Mouse (Mus musculus) lung, embryonic 14.5 days (tissue): ENCODE data around the gene Kidins220. TPM values are rescaled to one million over a fixed set of nuclear protein-coding genes. Genes with fewer than 3 reads are reported as not detected.

Experiments used
- ATAC-seq: fragments of 200-750 bp; cut with Nextera tagmentation; 2 replicates; pipeline ENCODE4 v1.8.0; 2017; ENCODE audit warnings: mild to moderate bottlenecking, moderate TSS enrichment, moderate library complexity; ENCODE audit not compliant: insufficient read depth
- DNase-seq: peaks from one replicate; pipeline ENCODE4 v3.0.0-alpha.2; 2015
- H3K27ac ChIP-seq: fragments of 300-500 bp; sonication (generic); 2 replicates; pipeline ENCODE4 v1.5.1; 2014; ENCODE audit warnings: low read depth, mild to moderate bottlenecking, moderate library complexity
- H3K27me3 ChIP-seq: fragments of 300-500 bp; sonication (generic); 2 replicates; pipeline ENCODE4 v1.6.1; 2014; ENCODE audit warnings: low read length, control low read depth; ENCODE audit not compliant: insufficient read depth
- H3K36me3 ChIP-seq: fragments of 300-500 bp; sonication (generic); 2 replicates; pipeline ENCODE4 v1.6.1; 2014; ENCODE audit warnings: control low read depth; ENCODE audit not compliant: insufficient read depth
- H3K4me1 ChIP-seq: fragments of 300-500 bp; sonication (generic); 2 replicates; pipeline ENCODE4 v1.6.1; 2014; ENCODE audit warnings: antibody characterized with exemption, control low read depth; ENCODE audit not compliant: insufficient read depth
- H3K4me2 ChIP-seq: fragments of 300-500 bp; sonication (generic); 2 replicates; pipeline ENCODE4 v1.6.1; 2014; ENCODE audit warnings: mild to moderate bottlenecking
- H3K4me3 ChIP-seq: fragments of 300-500 bp; sonication (generic); 2 replicates; pipeline ENCODE4 v1.5.1; 2014; ENCODE audit warnings: low read depth, low read length
- H3K9ac ChIP-seq: fragments of 300-500 bp; sonication (generic); 2 replicates; pipeline ENCODE4 v1.6.1; 2014
- H3K9me3 ChIP-seq: fragments of 300-500 bp; sonication (generic); 2 replicates; pipeline ENCODE4 v1.6.1; 2016; ENCODE audit warnings: low read depth, low read length, control low read depth
- CTCF ChIP-seq: IDR thresholded peaks from 2 replicates; pipeline ENCODE4 v1.5.1; 2016; ENCODE audit warnings: antibody characterized with exemption, low read depth
- WGBS: fragments of 180-500 bp; shearing (Covaris S2); extraction: QIAGEN DNeasy Blood & Tissue Kit; methylation state at CpG from one replicate; pipeline ENCODE4 v1.1.7; 2014; 5-methylcytosine and 5-hydroxymethylcytosine counted together
- polyA plus RNA-seq: library from polyadenylated mRNA; unstranded; fragments of >200 nt; fragmentation: Nextera tagmentation; extraction: Ambion mirVana; gene quantifications from 2 replicates; pipeline ENCODE4 v1.2.1, GENCODE M21; 2014

Gene Kidins220
- polyA plus RNA-seq, 1 experiment from 2014 or later, result 25.7 TPM

- H3K36me3 ChIP-seq, result peaks cover 86% of the 10 kb centered on the region
- no peak for TF ChIP-seq CTCF
- WGBS, result 44% methylated on average over 15 of the region's 15 CpGs
- H3K4me1 ChIP-seq, result no peaks in the 10 kb centered on the region
- H3K9me3 ChIP-seq, result no peaks in the 10 kb centered on the region
- H3K4me2 ChIP-seq, result no peak overlapping the region
- H3K27me3 ChIP-seq, result no peaks in the 10 kb centered on the region
- no peak overlapping the region for H3K27ac ChIP-seq
- ATAC-seq (peak; percentile 65), DNase-seq (peak; percentile 13)
- no peak overlapping the region for H3K4me3 ChIP-seq
- H3K9ac ChIP-seq, result no peak overlapping the region
Measured at GRCm38 (mm10) chr12:25011733-25012367, 37.1 kb downstream of the Kidins220 start.

GRCm38 (mm10) chr12:25012555-25013540 is 38.1 kb downstream of the Kidins220 start:
- H3K27ac ChIP-seq, result no peak overlapping the region
- H3K4me3 ChIP-seq, result no peak overlapping the region
- no peak overlapping the region for H3K4me2 ChIP-seq
- H3K9ac ChIP-seq, result no peak overlapping the region
- no peaks in the 10 kb centered on the region for H3K27me3 ChIP-seq
- no peak for TF ChIP-seq CTCF
- peaks cover 87% of the 10 kb centered on the region for H3K36me3 ChIP-seq
- no peaks in the 10 kb centered on the region for H3K9me3 ChIP-seq
- no peaks in the 10 kb centered on the region for H3K4me1 ChIP-seq
- DNase-seq (no peak), ATAC-seq (no peak)
- 65% methylated on average over 13 of the region's 13 CpGs for WGBS

- Histone ChIP-seq H3K9ac (no peak overlapping the region), H3K27me3 (no peaks in the 10 kb centered on the region), H3K4me1 (no peaks in the 10 kb centered on the region), H3K36me3 (peaks cover 89% of the 10 kb centered on the region), H3K4me3 (no peak overlapping the region), H3K27ac (no peak overlapping the region), H3K4me2 (no peak overlapping the region), H3K9me3 (no peaks in the 10 kb centered on the region)
- ATAC-seq (no peak), DNase-seq (no peak)
- 90% methylated on average over 5 of the region's 5 CpGs for WGBS
- TF ChIP-seq CTCF, result no peak
Measured at GRCm38 (mm10) chr12:25014307-25014927, 39.7 kb downstream of the Kidins220 start.

GRCm38 (mm10) chr12:25014938-25015337 is 40.2 kb downstream of the Kidins220 start:
- WGBS, result 91% methylated on average over 7 of the region's 7 CpGs
- Histone ChIP-seq H3K27me3 (no peaks in the 10 kb centered on the region), H3K9ac (no peak overlapping the region), H3K27ac (no peak overlapping the region), H3K9me3 (no peaks in the 10 kb centered on the region), H3K4me1 (no peaks in the 10 kb centered on the region), H3K36me3 (peaks cover 88% of the 10 kb centered on the region), H3K4me2 (no peak overlapping the region), H3K4me3 (no peak overlapping the region)
- TF ChIP-seq CTCF, result no peak
- ATAC-seq (no peak), DNase-seq (no peak)

- peaks cover 81% of the 10 kb centered on the region for H3K36me3 ChIP-seq
- H3K4me2 ChIP-seq, result no peak overlapping the region
- H3K4me3 ChIP-seq, result no peak overlapping the region
- no peaks in the 10 kb centered on the region for H3K27me3 ChIP-seq
- TF ChIP-seq CTCF, result no peak
- ATAC-seq (no peak), DNase-seq (no peak)
- 89% methylated on average over 4 of the region's 4 CpGs for WGBS
- H3K9me3 ChIP-seq, result no peaks in the 10 kb centered on the region
- no peak overlapping the region for H3K9ac ChIP-seq
- H3K27ac ChIP-seq, result no peak overlapping the region
- no peaks in the 10 kb centered on the region for H3K4me1 ChIP-seq
Measured at GRCm38 (mm10) chr12:25016995-25017394, 42.3 kb downstream of the Kidins220 start.

GRCm38 (mm10) chr12:25021057-25021456 is 46.3 kb downstream of the Kidins220 start:
- ATAC-seq, result no peak
- H3K27ac ChIP-seq, result no peak overlapping the region

More at GRCm38 (mm10) chr12:25021057-25021456, 46.3 kb downstream of the Kidins220 start:
- Histone ChIP-seq H3K4me3 (no peak overlapping the region), H3K4me2 (no peak overlapping the region), H3K27me3 (no peaks in the 10 kb centered on the region), H3K9me3 (no peaks in the 10 kb centered on the region), H3K9ac (no peak overlapping the region), H3K4me1 (no peaks in the 10 kb centered on the region), H3K36me3 (peaks cover 44% of the 10 kb centered on the region)
- DNase-seq, result no peak
- 90% methylated on average over 5 of the region's 5 CpGs for WGBS
- TF ChIP-seq CTCF, result no peak
